Mouse (Mus musculus) midbrain, embryonic 10.5 days (tissue): Measurements from ENCODE around the gene Aip. TPM values are rescaled to one million over a fixed set of nuclear protein-coding genes. Genes with fewer than 3 reads are reported as not detected.
"Not testable (repeated sequence)": the region's sequence is repeated elsewhere in the genome, so short reads cannot be mapped to it uniquely, and the experiment has no call there.

Source experiments
- DNase-seq: peaks from one replicate; pipeline ENCODE4 v3.0.0-alpha.2; 2017; ENCODE audit warnings: low spot score
- H3K27ac ChIP-seq: fragments of 300-500 bp; sonication (generic); replicated peaks from 2 replicates; pipeline ENCODE4 v1.5.1; 2016; ENCODE audit warnings: mild to moderate bottlenecking
- H3K27me3 ChIP-seq: fragments of 300-500 bp; sonication (generic); 2 replicates; pipeline ENCODE4 v1.6.1; 2016; ENCODE audit warnings: low read depth, mild to moderate bottlenecking; ENCODE audit not compliant: poor library complexity, severe bottlenecking
- H3K36me3 ChIP-seq: fragments of 300-500 bp; sonication (generic); 2 replicates; pipeline ENCODE4 v1.6.1; 2016; ENCODE audit warnings: mild to moderate bottlenecking, moderate library complexity
- H3K4me1 ChIP-seq: fragments of 300-500 bp; sonication (generic); 2 replicates; pipeline ENCODE4 v1.6.1; 2016
- H3K4me3 ChIP-seq: fragments of 300-500 bp; sonication (generic); 2 replicates; pipeline ENCODE4 v1.5.1; 2016; ENCODE audit warnings: mild to moderate bottlenecking, moderate library complexity
- H3K9me3 ChIP-seq: fragments of 300-500 bp; sonication (generic); replicated peaks from 2 replicates; pipeline ENCODE4 v1.6.1; 2016; ENCODE audit warnings: mild to moderate bottlenecking
- WGBS: fragments of 180-500 bp; shearing (Covaris S2); methylation state at CpG from one replicate; pipeline ENCODE4 v1.1.7; 2016; 5-methylcytosine and 5-hydroxymethylcytosine counted together
- polyA plus RNA-seq: library from polyadenylated mRNA; unstranded; fragments of >200 nt; fragmentation: Nextera tagmentation; extraction: Ambion mirVana; gene quantifications from 2 replicates; pipeline ENCODE4 v1.2.1, GENCODE M21; 2016

Gene Aip
- polyA plus RNA-seq, 1 experiment from 2014 or later = 60.6 TPM

GRCm38 (mm10) chr19:4122411-4123370 lies 3.0 kb downstream of the Aip start:
- DNase-seq = no peak
- Histone ChIP-seq H3K27me3 (peaks cover 8% of the 10 kb centered on the region; the same call in 1 of the 2 replicates), H3K4me3 (no peak overlapping the region), H3K4me1 (peaks cover 35% of the 10 kb centered on the region), H3K9me3 (no peaks in the 10 kb centered on the region), H3K36me3 (peaks cover 10% of the 10 kb centered on the region), H3K27ac (no peak overlapping the region)
- 86% methylated on average over 7 of the region's 7 CpGs for WGBS

GRCm38 (mm10) chr19:4121896-4122295 lies 3.8 kb downstream of the Aip start:
- peak overlapping the region; percentile 61; the same call in 1 of the 2 replicates for H3K4me3 ChIP-seq
- not testable (repeated sequence) for H3K9me3 ChIP-seq, DNase-seq, H3K27me3 ChIP-seq
- 0 out of 2 replicates have a peak overlapping the region, but pooled peaks have one; percentile 42 for H3K27ac ChIP-seq
- H3K36me3 ChIP-seq = peaks cover 14% of the 10 kb centered on the region
- H3K4me1 ChIP-seq = peaks cover 27% of the 10 kb centered on the region
- 61% methylated on average over 6 of the region's 6 CpGs for WGBS

GRCm38 (mm10) chr19:4121097-4121805 lies 4.4 kb downstream of the Aip start:
- Histone ChIP-seq H3K9me3 (no peaks in the 10 kb centered on the region), H3K4me3 (peak overlapping the region; percentile 61), H3K4me1 (peaks cover 21% of the 10 kb centered on the region), H3K27ac (peak overlapping the region; percentile 90), H3K27me3 (peaks cover 8% of the 10 kb centered on the region; the same call in 1 of the 2 replicates), H3K36me3 (peaks cover 20% of the 10 kb centered on the region)
- 3% methylated on average over 38 of the region's 38 CpGs for WGBS
- peak; percentile 96 for DNase-seq

- Histone ChIP-seq H3K36me3 (peaks cover 28% of the 10 kb centered on the region), H3K4me3 (peak overlapping the region; percentile 61), H3K27me3 (peaks cover 8% of the 10 kb centered on the region; the same call in 1 of the 2 replicates), H3K9me3 (no peaks in the 10 kb centered on the region), H3K4me1 (peaks cover 19% of the 10 kb centered on the region), H3K27ac (no peak overlapping the region)
- 96% methylated on average over 2 of the region's 2 CpGs for WGBS
- no peak for DNase-seq
Observed at GRCm38 (mm10) chr19:4120496-4120895, 5.2 kb downstream of the Aip start.

- Histone ChIP-seq H3K4me1 (peaks cover 14% of the 10 kb centered on the region), H3K9me3 (no peaks in the 10 kb centered on the region), H3K4me3 (peak overlapping the region; percentile 61; the same call in 1 of the 2 replicates), H3K27ac (no peak overlapping the region), H3K27me3 (peaks cover 8% of the 10 kb centered on the region; the same call in 1 of the 2 replicates), H3K36me3 (peaks cover 34% of the 10 kb centered on the region)
- 87% methylated on average over 6 of the region's 6 CpGs for WGBS
- DNase-seq = no peak
Observed at GRCm38 (mm10) chr19:4119716-4120487, 5.8 kb downstream of the Aip start.

- no peak for DNase-seq
- Histone ChIP-seq H3K27ac (no peak overlapping the region), H3K27me3 (peaks cover 8% of the 10 kb centered on the region; the same call in 1 of the 2 replicates), H3K4me1 (peaks cover 14% of the 10 kb centered on the region), H3K4me3 (no peak overlapping the region), H3K9me3 (no peaks in the 10 kb centered on the region), H3K36me3 (peaks cover 49% of the 10 kb centered on the region)
- WGBS = 95% methylated on average over 2 of the region's 2 CpGs
Observed at GRCm38 (mm10) chr19:4118350-4118749, 7.3 kb downstream of the Aip start.

- no peak overlapping the region for H3K4me3 ChIP-seq
- DNase-seq = no peak
- no peaks in the 10 kb centered on the region for H3K9me3 ChIP-seq
- WGBS = 97% methylated on average over 7 of the region's 7 CpGs
- peaks cover 14% of the 10 kb centered on the region for H3K4me1 ChIP-seq
- no peak overlapping the region for H3K27ac ChIP-seq
- peaks cover 8% of the 10 kb centered on the region; the same call in 1 of the 2 replicates for H3K27me3 ChIP-seq
- peaks cover 63% of the 10 kb centered on the region for H3K36me3 ChIP-seq
Observed at GRCm38 (mm10) chr19:4117006-4117405, 8.7 kb downstream of the Aip start.

- H3K27ac ChIP-seq = no peak overlapping the region
- peaks cover 8% of the 10 kb centered on the region; the same call in 1 of the 2 replicates for H3K27me3 ChIP-seq
- peaks cover 74% of the 10 kb centered on the region for H3K36me3 ChIP-seq
- no peak for DNase-seq
- 87% methylated on average over 11 of the region's 11 CpGs for WGBS
- no peak overlapping the region for H3K4me3 ChIP-seq
- H3K4me1 ChIP-seq = peaks cover 9% of the 10 kb centered on the region
- no peaks in the 10 kb centered on the region for H3K9me3 ChIP-seq
Observed at GRCm38 (mm10) chr19:4115816-4116215, 9.8 kb downstream of the Aip start.

GRCm38 (mm10) chr19:4115144-4115543 lies 10.5 kb downstream of the Aip start:
- H3K9me3 ChIP-seq = no peaks in the 10 kb centered on the region
- no peak overlapping the region for H3K27ac ChIP-seq
- peaks cover 2% of the 10 kb centered on the region for H3K4me1 ChIP-seq
- WGBS = 92% methylated on average over 10 of the region's 10 CpGs
- DNase-seq = no peak
- H3K36me3 ChIP-seq = peaks cover 78% of the 10 kb centered on the region
- peaks cover 5% of the 10 kb centered on the region; the same call in 1 of the 2 replicates for H3K27me3 ChIP-seq
- no peak overlapping the region for H3K4me3 ChIP-seq

GRCm38 (mm10) chr19:4114551-4114950 lies 11.1 kb downstream of the Aip start:
- WGBS = 92% methylated on average over 10 of the region's 10 CpGs
- Histone ChIP-seq H3K4me1 (no peaks in the 10 kb centered on the region), H3K9me3 (no peaks in the 10 kb centered on the region), H3K4me3 (no peak overlapping the region), H3K27ac (no peak overlapping the region), H3K36me3 (peaks cover 78% of the 10 kb centered on the region), H3K27me3 (no peaks in the 10 kb centered on the region)
- DNase-seq = no peak

GRCm38 (mm10) chr19:4113806-4114230 lies 11.8 kb downstream of the Aip start:
- Histone ChIP-seq H3K27me3 (no peaks in the 10 kb centered on the region), H3K4me1 (no peaks in the 10 kb centered on the region), H3K27ac (no peak overlapping the region), H3K4me3 (no peak overlapping the region), H3K36me3 (peaks cover 78% of the 10 kb centered on the region), H3K9me3 (no peaks in the 10 kb centered on the region)
- 68% methylated on average over 5 of the region's 5 CpGs for WGBS
- DNase-seq = no peak

- Histone ChIP-seq H3K4me3 (no peak overlapping the region), H3K27me3 (no peaks in the 10 kb centered on the region), H3K27ac (no peak overlapping the region), H3K4me1 (no peaks in the 10 kb centered on the region), H3K36me3 (peaks cover 78% of the 10 kb centered on the region), H3K9me3 (no peaks in the 10 kb centered on the region)
- 89% methylated on average over 13 of the region's 13 CpGs for WGBS
- DNase-seq = no peak
Observed at GRCm38 (mm10) chr19:4113186-4113805, 12.4 kb downstream of the Aip start.
